Mouse (Mus musculus) thymus, postnatal 10 days (tissue): ENCODE data around the gene Mrpl58.
A peak's percentile ranks its signal among the peaks of the same experiment; 100 is the strongest.
"Not testable (repeated sequence)": the region's sequence is repeated elsewhere in the genome, so short reads cannot be mapped to it uniquely, and the experiment has no call there.

ENCODE experiments used
- DNase-seq, 2 experiments: peaks; one replicate each; pipeline ENCODE4 v3.0.0; 2021; ENCODE audit warnings: low spot score in 2 of 2

Mrpl58 gene

GRCm38 (mm10) chr11:115427482-115428331, 24.2 kb downstream of the Mrpl58 start:
- peak; percentile 77 to 86 for DNase-seq

GRCm38 (mm10) chr11:115429307-115429706, 25.8 kb downstream of the Mrpl58 start:
- DNase-seq: no peak

GRCm38 (mm10) chr11:115430561-115430960, 27.0 kb downstream of the Mrpl58 start:
- no peak for DNase-seq

- DNase-seq: no peak
These were observed 29.3 kb downstream of the Mrpl58 start for GRCm38 (mm10) chr11:115432814-115433213.

- no peak for DNase-seq
These were observed 29.8 kb downstream of the Mrpl58 start for GRCm38 (mm10) chr11:115433342-115433741.

GRCm38 (mm10) chr11:115435596-115436337, 32.2 kb downstream of the Mrpl58 start:
- DNase-seq: no peak

- no peak for DNase-seq
These were observed 34.1 kb downstream of the Mrpl58 start for GRCm38 (mm10) chr11:115437571-115438122.

GRCm38 (mm10) chr11:115439326-115439725, 35.8 kb downstream of the Mrpl58 start:
- no peak for DNase-seq

GRCm38 (mm10) chr11:115439906-115440595, 36.5 kb downstream of the Mrpl58 start, which contains the start of gene Trim80:
Trim80 (plus strand) TSS chr11:115440545.
- DNase-seq: no peak

GRCm38 (mm10) chr11:115441417-115441816, 37.9 kb downstream of the Mrpl58 start:
- DNase-seq: peak; percentile 62 to 72

GRCm38 (mm10) chr11:115446906-115447305, 43.4 kb downstream of the Mrpl58 start:
- DNase-seq: no peak

- no peak for DNase-seq
These were observed 43.9 kb downstream of the Mrpl58 start for GRCm38 (mm10) chr11:115447321-115447885.

- no peak for DNase-seq
These were observed 44.5 kb downstream of the Mrpl58 start for GRCm38 (mm10) chr11:115448075-115448474.

GRCm38 (mm10) chr11:115448998-115449397, 45.4 kb downstream of the Mrpl58 start:
- DNase-seq: no peak

- DNase-seq: no peak
These were observed 46.6 kb downstream of the Mrpl58 start for GRCm38 (mm10) chr11:115450176-115450575.

GRCm38 (mm10) chr11:115451781-115452241, 48.3 kb downstream of the Mrpl58 start:
- DNase-seq: peak; percentile 84 to 87

GRCm38 (mm10) chr11:115452281-115452860, 48.8 kb downstream of the Mrpl58 start:
- DNase-seq: no peak

GRCm38 (mm10) chr11:115453306-115453705, 49.8 kb downstream of the Mrpl58 start:
- peak in 1 of 2 experiments; percentile 42 for DNase-seq

GRCm38 (mm10) chr11:115454822-115455221, 51.3 kb downstream of the Mrpl58 start:
- DNase-seq: not testable (repeated sequence)

- DNase-seq: no peak
These were observed 52.1 kb downstream of the Mrpl58 start for GRCm38 (mm10) chr11:115455619-115456018.

GRCm38 (mm10) chr11:115456182-115456581, 52.6 kb downstream of the Mrpl58 start:
- DNase-seq: no peak
